Mouse (Mus musculus) midbrain, embryonic 15.5 days (tissue): ENCODE data around the gene Sptbn4. TPM values are rescaled to one million over a fixed set of nuclear protein-coding genes. Genes with fewer than 3 reads are reported as not detected.

Experiments used
- ATAC-seq: fragments of 200-750 bp; cut with Nextera tagmentation; replicated peaks from 2 replicates; pipeline ENCODE4 v1.8.0; 2017; ENCODE audit warnings: moderate TSS enrichment
- H3K27ac ChIP-seq: fragments of 300-500 bp; sonication (generic); 2 replicates; pipeline ENCODE4 v1.5.1; 2015; ENCODE audit warnings: mild to moderate bottlenecking, inconsistent platforms
- H3K27me3 ChIP-seq: fragments of 300-500 bp; sonication (generic); replicated peaks from 2 replicates; pipeline ENCODE4 v1.6.1; 2015; ENCODE audit warnings: inconsistent platforms
- H3K36me3 ChIP-seq: fragments of 300-500 bp; sonication (generic); replicated peaks from 2 replicates; pipeline ENCODE4 v1.6.1; 2015; ENCODE audit warnings: inconsistent platforms
- H3K4me1 ChIP-seq: fragments of 300-500 bp; sonication (generic); 2 replicates; pipeline ENCODE4 v1.6.1; 2015; ENCODE audit warnings: inconsistent platforms
- H3K4me2 ChIP-seq: fragments of 300-500 bp; sonication (generic); 2 replicates; pipeline ENCODE4 v1.6.1; 2015; ENCODE audit warnings: inconsistent platforms, mild to moderate bottlenecking, moderate library complexity
- H3K4me3 ChIP-seq: fragments of 300-500 bp; sonication (generic); 2 replicates; pipeline ENCODE4 v1.5.1; 2015; ENCODE audit warnings: mild to moderate bottlenecking, inconsistent platforms
- H3K9ac ChIP-seq: fragments of 300-500 bp; sonication (generic); 2 replicates; pipeline ENCODE4 v1.6.1; 2015; ENCODE audit warnings: mild to moderate bottlenecking, inconsistent platforms
- H3K9me3 ChIP-seq: fragments of 300-500 bp; sonication (generic); 2 replicates; pipeline ENCODE4 v1.6.1; 2016; ENCODE audit warnings: inconsistent platforms
- WGBS: fragments of 180-500 bp; shearing (Covaris S2); methylation state at CpG from one replicate; pipeline ENCODE4 v1.1.7; 2015; ENCODE audit warnings: mixed read lengths; 5-methylcytosine and 5-hydroxymethylcytosine counted together
- polyA plus RNA-seq: library from polyadenylated mRNA; unstranded; fragments of >200 nt; fragmentation: Nextera tagmentation; extraction: Ambion mirVana; gene quantifications from 2 replicates; pipeline ENCODE4 v1.2.1, GENCODE M21; 2015

Sptbn4 gene
- polyA plus RNA-seq, 1 experiment from 2014 or later = 4.4 TPM

- H3K36me3 ChIP-seq = peaks cover 11% of the 10 kb centered on the region
- peaks cover 3% of the 10 kb centered on the region; the same call in 1 of the 2 replicates for H3K4me1 ChIP-seq
- no peak overlapping the region for H3K27ac ChIP-seq
- H3K4me3 ChIP-seq = no peak overlapping the region
- no peak overlapping the region for H3K4me2 ChIP-seq
- no peak for ATAC-seq
- H3K9ac ChIP-seq = no peak overlapping the region
- H3K27me3 ChIP-seq = peaks cover 88% of the 10 kb centered on the region
- WGBS = 46% methylated on average over 21 of the region's 21 CpGs
- no peaks in the 10 kb centered on the region for H3K9me3 ChIP-seq
Measured at GRCm38 (mm10) chr7:27366082-27366844, 81.2 kb downstream of the Sptbn4 start.

- no peaks in the 10 kb centered on the region for H3K9me3 ChIP-seq
- H3K27me3 ChIP-seq = peaks cover 72% of the 10 kb centered on the region
- H3K4me1 ChIP-seq = peaks cover 6% of the 10 kb centered on the region; the same call in 1 of the 2 replicates
- WGBS = 3% methylated on average over 29 of the region's 29 CpGs
- ATAC-seq = no peak
- no peak overlapping the region for H3K27ac ChIP-seq
- H3K4me3 ChIP-seq = no peak overlapping the region
- H3K4me2 ChIP-seq = no peak overlapping the region
- no peak overlapping the region for H3K9ac ChIP-seq
- H3K36me3 ChIP-seq = no peaks in the 10 kb centered on the region
Measured at GRCm38 (mm10) chr7:27364379-27364778, 83.1 kb downstream of the Sptbn4 start.

GRCm38 (mm10) chr7:27361283-27361946 is 86.1 kb downstream of the Sptbn4 start:
- Histone ChIP-seq H3K27ac (no peak overlapping the region), H3K4me2 (peak overlapping the region; percentile 73), H3K36me3 (no peaks in the 10 kb centered on the region), H3K27me3 (peaks cover 69% of the 10 kb centered on the region), H3K4me1 (peaks cover 10% of the 10 kb centered on the region), H3K9ac (peak overlapping the region; percentile 63), H3K4me3 (peak overlapping the region; percentile 61), H3K9me3 (no peaks in the 10 kb centered on the region)
- under 1% methylated on average over 52 of the region's 52 CpGs for WGBS
- ATAC-seq = peak; percentile 94

DNA sequence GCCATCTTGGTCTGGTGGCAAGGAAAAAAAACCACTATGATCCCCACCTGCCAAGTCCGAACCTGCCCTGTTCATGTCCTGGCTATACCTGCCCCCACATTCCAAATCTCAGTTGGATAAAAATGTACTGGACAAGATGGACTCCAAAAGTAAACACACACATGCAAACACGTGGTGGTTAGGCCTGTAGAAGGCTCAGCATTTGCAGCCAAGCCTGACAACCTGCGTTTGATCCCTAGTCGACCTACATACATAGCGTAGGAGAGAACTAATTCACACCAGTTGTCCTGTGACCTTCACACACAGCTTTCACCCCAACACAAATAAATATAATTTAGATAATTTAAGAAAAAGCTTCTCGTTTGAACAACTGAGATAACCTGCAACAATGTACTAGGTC is 86.7 kb downstream of the Sptbn4 start:
- H3K4me3 ChIP-seq = 0 out of 2 replicates have a peak overlapping the region, but pooled peaks have one; percentile 61
- H3K9me3 ChIP-seq = no peaks in the 10 kb centered on the region
- peak overlapping the region; percentile 73 for H3K4me2 ChIP-seq
- no peak for ATAC-seq
- H3K9ac ChIP-seq = no peak overlapping the region
- peaks cover 13% of the 10 kb centered on the region for H3K4me1 ChIP-seq
- no peaks in the 10 kb centered on the region for H3K36me3 ChIP-seq
- 55% methylated on average over 6 of the region's 6 CpGs for WGBS
- peaks cover 62% of the 10 kb centered on the region for H3K27me3 ChIP-seq
- no peak overlapping the region for H3K27ac ChIP-seq

DNA sequence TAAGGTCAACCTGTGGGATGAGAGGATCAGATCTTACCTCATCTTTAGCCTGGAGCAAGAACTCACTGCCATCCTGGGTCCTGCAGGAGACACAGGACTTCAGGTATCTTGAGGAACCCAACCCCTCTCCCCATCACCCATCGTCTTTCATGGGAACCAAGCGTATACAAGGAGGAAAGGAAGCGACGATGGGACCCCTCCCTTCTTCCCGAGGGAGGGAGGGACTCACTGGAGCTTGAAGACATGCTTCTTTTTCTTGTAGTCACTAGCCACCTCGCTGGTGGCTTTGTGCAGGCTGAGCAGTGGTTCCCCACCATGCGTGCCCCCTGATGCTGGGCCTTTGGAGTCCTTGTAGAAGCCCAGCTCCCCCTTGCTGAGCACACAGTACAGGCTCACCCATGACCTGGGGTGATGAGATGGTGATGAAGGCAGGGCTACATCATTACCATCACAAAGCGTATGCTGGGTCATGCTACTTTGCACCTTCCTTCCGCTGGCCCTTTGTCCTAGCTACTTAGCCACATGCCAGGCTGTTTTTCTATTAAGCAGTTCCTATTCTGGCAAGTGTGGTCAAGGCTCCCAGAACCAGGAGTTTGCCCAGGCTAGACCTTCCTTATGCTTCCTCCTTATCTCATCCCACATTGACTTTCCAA is 87.7 kb downstream of the Sptbn4 start:
- Histone ChIP-seq H3K9ac (no peak overlapping the region), H3K4me1 (peaks cover 14% of the 10 kb centered on the region), H3K4me3 (no peak overlapping the region), H3K9me3 (no peaks in the 10 kb centered on the region), H3K36me3 (no peaks in the 10 kb centered on the region), H3K27ac (no peak overlapping the region), H3K27me3 (peaks cover 53% of the 10 kb centered on the region), H3K4me2 (no peak overlapping the region)
- 87% methylated on average over 9 of the region's 9 CpGs for WGBS
- ATAC-seq = no peak

DNA sequence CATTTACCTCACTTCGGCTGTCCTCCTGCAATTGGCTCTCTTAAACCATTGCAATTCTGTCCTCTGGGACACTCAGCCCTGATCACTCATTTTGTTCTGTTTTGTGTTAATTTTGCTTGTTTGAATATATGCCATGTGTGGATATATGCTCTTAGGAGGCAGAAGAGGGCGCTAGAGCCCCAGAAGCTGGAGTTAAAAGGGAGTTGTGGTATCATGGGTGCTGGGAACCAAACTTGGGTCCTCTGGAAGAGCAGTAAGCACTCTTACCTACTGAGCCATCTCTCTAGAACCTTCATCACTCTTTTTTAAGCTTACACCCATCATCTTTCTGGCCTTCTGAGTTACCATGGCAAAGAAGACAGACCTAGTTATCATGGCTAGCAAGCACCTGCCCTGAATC is 88.3 kb downstream of the Sptbn4 start:
- no peaks in the 10 kb centered on the region for H3K36me3 ChIP-seq
- WGBS = 64% methylated on average over 2 of the region's 2 CpGs
- no peak overlapping the region for H3K27ac ChIP-seq
- H3K4me1 ChIP-seq = peaks cover 21% of the 10 kb centered on the region
- ATAC-seq = no peak
- H3K4me3 ChIP-seq = no peak overlapping the region
- no peaks in the 10 kb centered on the region for H3K9me3 ChIP-seq
- H3K27me3 ChIP-seq = peaks cover 46% of the 10 kb centered on the region
- no peak overlapping the region for H3K9ac ChIP-seq
- no peak overlapping the region for H3K4me2 ChIP-seq

- Histone ChIP-seq H3K4me3 (no peak overlapping the region), H3K27me3 (peaks cover 33% of the 10 kb centered on the region), H3K9me3 (no peaks in the 10 kb centered on the region), H3K27ac (no peak overlapping the region), H3K36me3 (no peaks in the 10 kb centered on the region), H3K4me2 (no peak overlapping the region), H3K4me1 (peaks cover 28% of the 10 kb centered on the region), H3K9ac (no peak overlapping the region)
- ATAC-seq = no peak
- WGBS = 24% methylated on average over 3 of the region's 3 CpGs
Measured at GRCm38 (mm10) chr7:27357595-27357978, 89.9 kb downstream of the Sptbn4 start.

DNA sequence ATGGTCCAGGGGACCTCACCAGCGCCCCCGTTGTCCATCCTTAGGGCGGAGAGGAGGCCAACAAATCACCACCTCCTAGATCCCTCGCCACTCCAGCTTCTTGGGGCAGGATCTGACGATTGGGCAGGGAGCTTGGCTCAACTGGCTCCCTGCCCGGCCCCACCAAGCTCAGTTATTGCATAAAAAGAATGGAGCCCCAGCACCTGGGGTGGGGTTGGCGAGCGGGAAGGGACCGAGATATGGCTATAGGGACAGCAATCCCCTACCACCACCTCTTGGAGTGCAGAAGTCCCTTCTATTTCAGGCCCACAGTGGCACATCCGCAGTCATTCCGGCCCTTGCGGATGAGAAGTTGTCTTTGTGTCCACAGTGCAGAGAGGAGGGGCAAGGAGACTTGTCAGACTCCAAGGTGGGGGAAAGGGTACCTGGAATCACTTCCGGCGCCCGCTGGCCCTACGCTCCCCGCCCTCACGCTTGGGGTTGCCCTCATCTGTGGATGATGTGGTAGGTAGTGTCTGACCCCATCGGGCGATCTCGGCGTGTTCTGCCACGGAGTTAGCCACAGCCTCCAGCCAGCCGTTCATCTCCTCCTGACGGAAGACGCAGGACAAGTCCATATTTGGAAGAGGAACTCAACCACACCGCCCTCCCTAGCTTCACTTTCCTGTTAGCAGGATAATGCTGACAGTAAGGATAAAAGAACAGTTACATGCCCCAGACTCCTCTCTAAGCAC is 90.5 kb downstream of the Sptbn4 start, which contains the start of gene Gm20479:
Gene Gm20479, minus strand, starts transcription at position 559 of the 734 bp plus-strand sequence.
- WGBS = 7% methylated on average over 27 of the region's 27 CpGs
- Histone ChIP-seq H3K4me3 (peak within 1 kb of the TSS; percentile 50), H3K27ac (peak within 1 kb of the TSS; percentile 14; the same call in 1 of the 2 replicates), H3K27me3 (peaks cover 29% of the 10 kb centered on the region), H3K4me1 (peaks cover 28% of the 10 kb centered on the region), H3K9ac (no peak within 1 kb of the TSS), H3K9me3 (no peaks in the 10 kb centered on the region), H3K4me2 (peak within 1 kb of the TSS; percentile 60), H3K36me3 (no peaks in the 10 kb centered on the region)
- no peak for ATAC-seq

- peak overlapping the region; percentile 60 for H3K4me2 ChIP-seq
- H3K36me3 ChIP-seq = no peaks in the 10 kb centered on the region; the same call in 1 of the 2 replicates
- H3K4me3 ChIP-seq = peak overlapping the region; percentile 50
- H3K9ac ChIP-seq = no peak overlapping the region
- ATAC-seq = peak; percentile 46
- H3K27ac ChIP-seq = peak overlapping the region; percentile 14; the same call in 1 of the 2 replicates
- H3K4me1 ChIP-seq = peaks cover 25% of the 10 kb centered on the region
- peaks cover 29% of the 10 kb centered on the region for H3K27me3 ChIP-seq
- H3K9me3 ChIP-seq = no peaks in the 10 kb centered on the region
- WGBS = 2% methylated on average over 16 of the region's 16 CpGs
Measured at GRCm38 (mm10) chr7:27356248-27356647, 91.2 kb downstream of the Sptbn4 start.

DNA sequence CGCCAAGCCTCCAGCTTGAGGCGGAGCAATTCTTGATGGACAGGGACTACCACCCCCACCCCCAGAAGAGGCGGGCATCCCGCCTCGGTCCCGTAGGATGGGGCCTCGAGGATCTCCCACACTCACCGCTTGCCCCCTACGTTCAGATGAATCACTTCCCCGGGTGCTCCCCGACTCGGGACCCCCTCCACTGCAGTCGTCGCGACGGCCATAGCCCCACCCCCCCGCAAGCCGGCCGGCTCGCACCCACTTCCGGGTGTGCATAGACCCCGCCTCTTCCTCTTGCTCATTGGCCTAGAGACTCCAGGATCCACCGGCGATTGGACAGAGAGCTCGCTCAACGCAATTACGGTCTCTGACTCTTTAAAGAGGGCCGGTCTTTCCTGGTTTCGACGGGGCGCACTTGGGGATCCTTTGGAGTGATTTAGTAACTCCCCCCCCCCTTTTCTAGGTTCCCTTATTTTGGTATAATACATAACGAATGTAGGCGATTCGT is 91.7 kb downstream of the Sptbn4 start, which contains the start of gene Shkbp1:
Gene Shkbp1, minus strand, starts transcription at position 275 of the 496 bp plus-strand sequence.
- ATAC-seq = peak; percentile 93
- WGBS = under 1% methylated on average over 34 of the region's 34 CpGs
- Histone ChIP-seq H3K4me1 (peaks cover 22% of the 10 kb centered on the region), H3K4me2 (peak within 1 kb of the TSS; percentile 60), H3K27ac (peak within 1 kb of the TSS; percentile 73), H3K27me3 (peaks cover 29% of the 10 kb centered on the region), H3K36me3 (peaks cover 2% of the 10 kb centered on the region; the same call in 1 of the 2 replicates), H3K9ac (peak within 1 kb of the TSS; percentile 68), H3K9me3 (no peaks in the 10 kb centered on the region), H3K4me3 (peak within 1 kb of the TSS; percentile 50)

- Histone ChIP-seq H3K4me3 (peak overlapping the region; percentile 50), H3K36me3 (peaks cover 7% of the 10 kb centered on the region; the same call in 1 of the 2 replicates), H3K4me2 (peak overlapping the region; percentile 60), H3K27me3 (peaks cover 29% of the 10 kb centered on the region), H3K4me1 (peaks cover 22% of the 10 kb centered on the region), H3K9me3 (no peaks in the 10 kb centered on the region), H3K9ac (peak overlapping the region; percentile 68), H3K27ac (peak overlapping the region; percentile 73)
- WGBS = 8% methylated on average over 14 of the region's 14 CpGs
- no peak for ATAC-seq
Measured at GRCm38 (mm10) chr7:27355261-27355660, 92.2 kb downstream of the Sptbn4 start.
